Comparison of ENCODE assay signal across 9 mouse cellular contexts in genomic region chr10:63153563-63153962, GRCm38 (mm10). TPM values are rescaled to one million over a fixed set of nuclear protein-coding genes. Genes with fewer than 3 reads are reported as not detected.
DNase-seq lines count a peak whose midpoint lies in the region; ATAC-seq and TF ChIP-seq lines count a peak whose summit lies in the region.
"Had no signal": no experiment of that assay in that cellular context is flagged by ENCODE, and none has a peak within 500 bp of the region (broad histone marks: within the 10 kb centered on the region; RNA-seq: fewer than 3 reads in every experiment).

No protein-coding gene starts in this region.

- WGBS in midbrain, embryonic 11.5 days = 41% methylated on average over 3 of the region's 3 CpGs
- WGBS in midbrain, embryonic 13.5 days = 39% methylated on average over 3 of the region's 3 CpGs
- 26% methylated on average over 3 of the region's 3 CpGs for WGBS in liver, embryonic 14.5 days (ENCODE audit: insufficient replicate concordance)

- H3K36me3 ChIP-seq in midbrain, embryonic 11.5 days (ENCODE audit: control insufficient read depth, insufficient read depth, low read length) = no peaks in the 10 kb centered on the region
- H3K36me3 ChIP-seq in midbrain, embryonic 13.5 days = no peaks in the 10 kb centered on the region
- H3K36me3 ChIP-seq in liver, embryonic 14.5 days (replicated peaks; ENCODE audit: control insufficient read depth, insufficient read depth, low read depth) = no peaks in the 10 kb centered on the region

- no peak overlapping the region for H3K9ac ChIP-seq in midbrain, embryonic 11.5 days (ENCODE audit: low read length)
- no peak overlapping the region for H3K9ac ChIP-seq in midbrain, embryonic 13.5 days (replicated peaks)
- H3K9ac ChIP-seq in liver, embryonic 14.5 days (replicated peaks) = no peak overlapping the region

- H3K9me3 ChIP-seq in midbrain, embryonic 11.5 days (ENCODE audit: control insufficient read depth, low read length) = no peaks in the 10 kb centered on the region
- no peaks in the 10 kb centered on the region for H3K9me3 ChIP-seq in midbrain, embryonic 13.5 days
- H3K9me3 ChIP-seq in liver, embryonic 14.5 days (ENCODE audit: control insufficient read depth, low read length) = no peaks in the 10 kb centered on the region

- no peak for ATAC-seq in midbrain, embryonic 11.5 days (ENCODE audit: low FRiP score)
- ATAC-seq in midbrain, embryonic 13.5 days = no peak
- ATAC-seq in liver, embryonic 14.5 days (ENCODE audit: insufficient read depth) = no peak

- peak; percentile 93 for DNase-seq in midbrain, embryonic 11.5 days (ENCODE audit: low spot score, missing footprints)
- DNase-seq in adrenal gland, postnatal 10 days = peak; percentile 88
- peak; percentile 38 for DNase-seq in embryo, embryonic 11.5 days (ENCODE audit: low read depth, low spot score)
- peak; percentile 81 for DNase-seq in kidney, adult 9 months
- DNase-seq in liver, embryonic 14.5 days (ENCODE audit: low read depth in 3 of 3, low spot score in 3 of 3) = peak; percentile 51 to 56 (median 52)
- peak; percentile 43 for DNase-seq in retina, postnatal 7 days (ENCODE audit: low read depth, low spot score)
- DNase-seq in urinary bladder, postnatal 36 days (ENCODE audit: low spot score in 2 of 2) = peak; percentile 49 to 73

- no peak overlapping the region for H3K4me2 ChIP-seq in midbrain, embryonic 11.5 days
- no peak overlapping the region for H3K4me2 ChIP-seq in midbrain, embryonic 13.5 days (replicated peaks)
- H3K4me2 ChIP-seq in liver, embryonic 14.5 days (ENCODE audit: low read depth) = no peak overlapping the region

- no peaks in the 10 kb centered on the region for H3K27me3 ChIP-seq in midbrain, embryonic 11.5 days (ENCODE audit: control insufficient read depth, insufficient read depth, low read length)
- no peaks in the 10 kb centered on the region for H3K27me3 ChIP-seq in midbrain, embryonic 13.5 days
- H3K27me3 ChIP-seq in liver, embryonic 14.5 days (ENCODE audit: control insufficient read depth, insufficient read depth, low read length) = no peaks in the 10 kb centered on the region

- H3K4me3 ChIP-seq in midbrain, embryonic 11.5 days (ENCODE audit: low read depth, low read length) = no peak overlapping the region
- no peak overlapping the region for H3K4me3 ChIP-seq in midbrain, embryonic 13.5 days (replicated peaks)
- H3K4me3 ChIP-seq in liver, embryonic 14.5 days (ENCODE audit: insufficient read depth in 1 of 2, low read depth in 2 of 2, low read length in 2 of 2) = no peak overlapping the region
- H3K4me3 ChIP-seq: myocyte had no signal

- no peaks in the 10 kb centered on the region for H3K4me1 ChIP-seq in midbrain, embryonic 11.5 days (ENCODE audit: control insufficient read depth, insufficient read depth, low read length)
- H3K4me1 ChIP-seq in midbrain, embryonic 13.5 days (replicated peaks) = no peaks in the 10 kb centered on the region
- 0 out of 4 replicates have a peak, but pooled peaks cover 0 to 3% of the 10 kb centered on the region in 2 experiments for H3K4me1 ChIP-seq in liver, embryonic 14.5 days (replicated peaks; ENCODE audit: control insufficient read depth in 2 of 2, insufficient read depth in 2 of 2, low read length in 1 of 2)

- TF ChIP-seq EP300 in liver, embryonic 14.5 days (IDR thresholded peaks at IDR 0.05; ENCODE audit: low read depth) = no peak

- H3K27ac ChIP-seq in midbrain, embryonic 11.5 days (ENCODE audit: low read depth, low read length) = no peak overlapping the region
- H3K27ac ChIP-seq in midbrain, embryonic 13.5 days = no peak overlapping the region
- no peak overlapping the region for H3K27ac ChIP-seq in liver, embryonic 14.5 days

- TF ChIP-seq CTCF in liver, embryonic 14.5 days (IDR thresholded peaks at IDR 0.05; ENCODE audit: low read depth) = peak; percentile 75

RNA-seq across cellular contexts. Expression of gene Mypn, which starts 50.2 kb away (rescaled TPM):
- 0.12 TPM in 1 of 2 replicates, not detected in the other for polyA plus RNA-seq in midbrain, embryonic 11.5 days (2014; fragmentation: Nextera tagmentation; extraction: Ambion mirVana)
- 0.05 TPM in 1 of 2 replicates, not detected in the other for polyA plus RNA-seq in midbrain, embryonic 13.5 days (2015; fragmentation: Nextera tagmentation; extraction: Ambion mirVana)
- total RNA-seq in adrenal gland, postnatal 10 days (2021) = 10 to 100 TPM in 1 of 2 experiments, 1 to 10 TPM in 1; 3.8 to 14.6 TPM
- 0.02 and 0.03 TPM in 2 replicates for polyA plus RNA-seq in liver, embryonic 14.5 days (2012; rRNA removed)
- polyA plus RNA-seq in liver, embryonic 14.5 days (2014; fragmentation: Nextera tagmentation; extraction: Ambion mirVana) = 0.05 and 0.13 TPM in 2 replicates

RNA-seq across cellular contexts. Expression of gene Atoh7, which starts 54.1 kb away (rescaled TPM):
- 1.1 and 2.0 TPM in 2 replicates for polyA plus RNA-seq in midbrain, embryonic 11.5 days (2014; fragmentation: Nextera tagmentation; extraction: Ambion mirVana)
- 1.1 and 1.3 TPM in 2 replicates for polyA plus RNA-seq in midbrain, embryonic 13.5 days (2015; fragmentation: Nextera tagmentation; extraction: Ambion mirVana)
- total RNA-seq in adrenal gland, postnatal 10 days (2021) = not detected
- 0.02 TPM in 1 of 2 replicates, not detected in the other for polyA plus RNA-seq in liver, embryonic 14.5 days (2012; rRNA removed)
- polyA plus RNA-seq in liver, embryonic 14.5 days (2014; fragmentation: Nextera tagmentation; extraction: Ambion mirVana) = not detected in 2 replicates
- polyA plus RNA-seq: myocyte had no signal

Comparison
In these comparisons a context has a peak if more than half of its experiments do, and no peak if none do; other contexts are left out.
1. DNase-seq: peak in every context shown above with its lines; median percentile 93 in midbrain, embryonic 11.5 days; 88 in adrenal gland, postnatal 10 days; 81 in kidney, adult 9 months; 61 in urinary bladder, postnatal 36 days; 52 in liver, embryonic 14.5 days; 43 in retina, postnatal 7 days; 38 in embryo, embryonic 11.5 days.